Mouse (Mus musculus): Measurements from ENCODE around the gene Slc22a22.
"Not testable (repeated sequence)": the region's sequence is repeated elsewhere in the genome, so short reads cannot be mapped to it uniquely, and the experiment has no call there.

DNA sequence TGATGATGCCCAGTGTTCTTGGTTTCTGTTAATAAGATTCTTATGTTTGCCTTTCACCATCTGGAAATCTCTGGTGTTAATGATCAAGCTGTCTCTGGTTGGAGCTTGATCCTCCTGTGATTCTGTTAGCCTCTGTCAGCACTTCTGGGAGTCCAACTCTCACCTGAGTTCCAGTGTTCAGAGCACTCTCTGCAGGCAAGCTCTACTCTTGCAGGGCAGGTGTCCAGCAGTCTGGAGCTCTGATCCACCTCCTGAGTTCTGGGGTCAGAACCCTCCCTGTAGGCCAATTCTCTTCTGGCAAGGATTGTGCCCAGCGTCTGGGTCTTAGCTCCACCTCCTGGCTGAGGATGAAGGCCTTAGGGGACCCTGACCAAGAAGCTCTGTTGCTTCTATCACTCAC is 237.4 kb downstream of the Slc22a22 start:
- not testable (repeated sequence) for TF ChIP-seq POLR2A, CTCF (IDR thresholded peaks at IDR 0.05; ENCODE audit: insufficient read depth, low read depth, low read length)

All from olfactory bulb, adult 2 months (tissue).